Mouse (Mus musculus) macrophage (primary cell): ENCODE data around the gene Riok2. TPM values are rescaled to one million over a fixed set of nuclear protein-coding genes. Genes with fewer than 3 reads are reported as not detected.
"Not testable (repeated sequence)": the region's sequence is repeated elsewhere in the genome, so short reads cannot be mapped to it uniquely, and the experiment has no call there.

ENCODE experiments used
- H3K27ac ChIP-seq: fragments of 350-480 bp; formaldehyde crosslinking; 2 replicates; pipeline ENCODE4 v1.9.0; 2021
- H3K36me3 ChIP-seq: fragments of 350-480 bp; formaldehyde crosslinking; 2 replicates; pipeline ENCODE4 v1.9.0; 2021; ENCODE audit errors: inconsistent target
- H3K4me3 ChIP-seq: fragments of 350-480 bp; formaldehyde crosslinking; 2 replicates; pipeline ENCODE4 v1.9.0; 2021; ENCODE audit errors: inconsistent target
- H3K79me2 ChIP-seq: fragments of 350-480 bp; formaldehyde crosslinking; 2 replicates; pipeline ENCODE4 v1.9.0; 2021; ENCODE audit errors: inconsistent target
- WGBS: methylation state at CpG from one replicate; pipeline ENCODE4 v1.1.7; 2026; ENCODE audit warnings: inconsistent platforms; ENCODE audit not compliant: missing documents; 5-methylcytosine and 5-hydroxymethylcytosine counted together
- polyA plus RNA-seq: library from polyadenylated mRNA; stranded (reverse); fragments of 250-400 nt; gene quantifications from 3 replicates; pipeline ENCODE4 v1.2.4, GENCODE M21; 2018; ENCODE audit warnings: inconsistent platforms
- total RNA-seq, 78 experiments: library from RNA; depleted of rRNA; stranded (reverse); fragments of 250-400 nt; gene quantifications; 1 replicate in 9 of 78; 2 replicates in 24 of 78; 3 replicates in 43 of 78; 4 replicates in 2 of 78; pipeline ENCODE4 v1.2.4; 2018; ENCODE audit warnings: inconsistent platforms in 56 of 78

Riok2 gene
- 10 to 100 TPM; 13.5 to 41.1 (median 30.7) TPM for total RNA-seq (2018; cell fraction: chromatin; rRNA removed)
- 10 to 100 TPM in 24 of 26 experiments, 1 to 10 TPM in 2; 6.9 to 15.1 (median 12.0) TPM for total RNA-seq (2018; cell fraction: cytosol; rRNA removed)
- 10 to 100 TPM in 25 of 26 experiments, 1 to 10 TPM in 1; 9.7 to 51.8 (median 20.3) TPM for total RNA-seq (2018; cell fraction: nucleus; rRNA removed)
- 9.3 to 25.6 TPM (median 18.1 TPM) in 3 replicates for polyA plus RNA-seq

DNA sequence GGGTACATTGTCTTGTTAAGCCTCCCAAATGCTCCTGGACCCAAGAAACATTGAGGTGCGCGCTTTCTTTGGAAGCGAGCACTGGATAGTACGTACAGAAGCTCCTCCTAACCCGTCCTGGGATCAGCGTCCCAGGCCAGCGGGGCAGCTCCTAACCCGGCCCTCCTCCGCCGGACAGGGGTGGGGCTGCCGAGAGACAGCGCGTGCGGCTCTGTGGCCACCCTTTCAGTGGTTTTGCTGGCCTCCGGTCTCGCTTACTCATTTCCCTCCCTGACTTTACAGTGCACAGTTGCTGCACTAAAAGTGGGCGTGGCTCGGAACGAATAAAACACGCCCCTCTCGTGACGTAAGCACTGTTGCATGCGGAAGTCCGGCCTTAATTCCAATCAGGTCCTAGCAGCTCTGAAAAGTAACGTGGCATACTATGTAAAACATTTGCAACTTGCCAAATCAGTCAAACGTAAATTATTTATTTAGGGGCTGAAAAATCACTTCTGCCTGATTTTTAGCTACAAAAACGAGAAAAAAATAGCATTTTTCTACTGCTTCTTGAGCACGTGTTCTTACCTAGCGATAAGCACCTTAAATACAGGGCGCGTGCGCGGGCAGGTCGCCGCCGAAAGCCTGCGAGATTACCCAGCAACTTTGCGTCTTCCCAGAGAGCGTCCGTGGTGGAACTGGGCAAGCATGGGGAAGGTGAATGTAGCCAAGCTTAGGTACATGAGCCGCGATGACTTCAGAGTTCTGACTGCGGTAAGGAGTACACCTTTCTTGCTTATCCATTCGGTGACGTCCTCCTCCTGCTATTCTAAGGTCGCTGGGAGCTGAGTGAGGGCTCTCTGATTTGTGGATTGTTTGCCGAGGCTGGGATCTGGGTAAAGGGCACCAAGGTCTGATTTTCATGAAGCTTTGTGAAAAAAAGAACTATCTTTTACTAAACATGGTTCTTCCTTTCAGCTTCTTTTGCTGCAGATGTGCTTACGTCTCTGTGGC, at the start of gene Riok2:
TSS of gene Riok2 (plus strand) at position 392 of the 993 bp plus-strand sequence.
- H3K4me3 ChIP-seq: peak within 1 kb of the TSS; percentile 77
- peaks cover 48% of the 10 kb centered on the region for H3K79me2 ChIP-seq
- peak within 1 kb of the TSS; percentile 94 for H3K27ac ChIP-seq
- peaks cover 6% of the 10 kb centered on the region; the same call in 1 of the 2 replicates for H3K36me3 ChIP-seq
- under 1% methylated on average over 48 of the region's 48 CpGs for WGBS

- not testable (repeated sequence) for H3K27ac ChIP-seq, H3K4me3 ChIP-seq
- 89% methylated on average over 1 of the region's 1 CpGs for WGBS
Measured at GRCm38 (mm10) chr17:17326022-17326421, 48.1 kb upstream of the Riok2 start.

DNA sequence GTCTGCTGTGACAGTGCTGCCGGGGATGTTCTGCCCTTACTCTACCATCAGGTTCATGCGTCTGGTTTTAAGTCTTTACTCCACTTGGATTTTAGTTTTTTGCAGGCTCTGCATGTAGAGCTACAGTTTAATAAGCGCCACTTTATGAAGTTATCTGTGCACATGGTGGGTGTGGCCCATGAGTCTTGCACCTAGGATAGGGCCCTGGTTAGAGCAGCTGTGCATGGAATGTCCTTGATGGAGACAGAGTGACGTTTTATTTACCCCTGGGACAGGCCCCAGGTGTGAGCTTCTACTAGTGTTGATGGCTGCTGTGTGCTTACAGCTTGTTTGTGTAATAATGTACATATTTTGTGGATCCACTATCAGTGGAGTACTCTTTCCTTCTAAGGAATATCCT, 47.5 kb upstream of the Riok2 start:
- 96% methylated on average over 4 of the region's 4 CpGs for WGBS
- H3K27ac ChIP-seq: no peak overlapping the region
- no peaks in the 10 kb centered on the region for H3K79me2 ChIP-seq
- H3K36me3 ChIP-seq: no peaks in the 10 kb centered on the region
- H3K4me3 ChIP-seq: no peak overlapping the region

More at GRCm38 (mm10) chr17:17326022-17326421, 48.1 kb upstream of the Riok2 start:
- H3K79me2 ChIP-seq, H3K36me3 ChIP-seq: not testable (repeated sequence)

DNA sequence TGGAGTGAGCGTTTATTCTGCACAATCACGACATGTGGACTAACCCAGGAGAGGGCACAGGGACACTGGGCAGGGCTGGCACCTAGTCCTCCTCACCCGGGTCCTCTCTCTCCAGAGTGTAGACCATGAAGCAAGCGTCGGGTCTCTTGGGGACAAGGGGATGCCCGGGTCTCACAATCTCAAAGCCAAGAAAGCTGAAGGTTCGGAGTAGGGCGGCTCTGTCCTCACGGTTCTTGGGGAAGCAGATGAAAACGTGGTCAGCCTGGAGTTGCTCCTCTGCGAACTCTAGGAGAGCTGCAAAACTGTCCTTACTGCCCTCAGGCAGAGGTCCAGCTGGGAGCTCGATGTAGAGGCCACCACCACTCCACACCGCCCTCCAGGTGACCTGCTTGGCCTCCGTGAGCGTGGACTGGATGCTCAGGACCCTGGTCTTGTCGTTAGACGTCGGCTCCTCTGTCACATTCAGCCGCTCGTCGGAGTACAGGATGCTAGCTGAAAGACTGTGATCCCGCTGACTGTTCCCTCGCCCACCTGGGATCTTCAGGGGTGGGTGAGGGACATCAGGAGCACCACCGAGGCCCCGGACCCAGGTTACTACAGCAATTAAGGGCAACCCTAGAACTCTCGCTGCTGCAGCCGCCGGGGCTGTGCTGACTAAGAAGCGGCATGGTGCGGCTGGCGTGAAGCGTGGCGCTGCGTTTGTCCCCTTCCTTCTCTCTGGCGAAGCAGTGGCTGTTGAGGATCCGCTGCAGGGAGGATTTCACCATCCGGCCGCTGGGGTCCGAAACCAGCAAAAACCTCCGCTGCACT, 28.5 kb upstream of the Riok2 start:
- peak overlapping the region; percentile 16; the same call in 1 of the 2 replicates for H3K4me3 ChIP-seq
- 18% methylated on average over 15 of the region's 40 CpGs for WGBS
- not testable (repeated sequence) for H3K27ac ChIP-seq, H3K36me3 ChIP-seq, H3K79me2 ChIP-seq

GRCm38 (mm10) chr17:17346281-17346680, 27.8 kb upstream of the Riok2 start:
- H3K27ac ChIP-seq, H3K36me3 ChIP-seq, H3K79me2 ChIP-seq: not testable (repeated sequence)
- peak overlapping the region; percentile 16; the same call in 1 of the 2 replicates for H3K4me3 ChIP-seq
- WGBS: 63% methylated on average over 4 of the region's 4 CpGs

DNA sequence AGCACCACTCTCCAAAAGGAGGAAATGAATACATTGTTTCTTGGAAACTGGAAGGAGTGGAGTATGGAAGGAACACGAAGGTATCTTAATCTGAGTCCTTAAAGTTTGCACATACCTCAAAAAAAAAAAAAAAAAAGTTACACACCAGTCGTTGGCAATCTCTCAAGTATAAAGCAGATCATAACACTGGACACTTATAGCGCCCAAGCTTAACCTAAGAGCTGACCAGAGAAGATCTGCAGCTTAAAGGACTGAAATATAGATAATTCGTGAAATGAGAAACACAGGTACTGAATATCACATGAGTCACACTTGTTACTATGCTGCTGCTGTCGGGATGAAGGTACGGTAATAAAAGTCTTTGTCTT, 575 bp upstream of the Riok2 start:
- peaks cover 4% of the 10 kb centered on the region; the same call in 1 of the 2 replicates for H3K36me3 ChIP-seq
- H3K4me3 ChIP-seq: peak overlapping the region; percentile 77
- WGBS: 9% methylated on average over 6 of the region's 6 CpGs

GRCm38 (mm10) chr17:17375581-17375980, 1.5 kb downstream of the Riok2 start:
- H3K36me3 ChIP-seq: peaks cover 7% of the 10 kb centered on the region; the same call in 1 of the 2 replicates
- H3K79me2 ChIP-seq: peaks cover 51% of the 10 kb centered on the region
- WGBS: 36% methylated on average over 3 of the region's 3 CpGs
- peak overlapping the region; percentile 94 for H3K27ac ChIP-seq
- H3K4me3 ChIP-seq: peak overlapping the region; percentile 77

More for the DNA sequence above, 575 bp upstream of the Riok2 start:
- peak overlapping the region; percentile 94 for H3K27ac ChIP-seq
- H3K79me2 ChIP-seq: peaks cover 41% of the 10 kb centered on the region

DNA sequence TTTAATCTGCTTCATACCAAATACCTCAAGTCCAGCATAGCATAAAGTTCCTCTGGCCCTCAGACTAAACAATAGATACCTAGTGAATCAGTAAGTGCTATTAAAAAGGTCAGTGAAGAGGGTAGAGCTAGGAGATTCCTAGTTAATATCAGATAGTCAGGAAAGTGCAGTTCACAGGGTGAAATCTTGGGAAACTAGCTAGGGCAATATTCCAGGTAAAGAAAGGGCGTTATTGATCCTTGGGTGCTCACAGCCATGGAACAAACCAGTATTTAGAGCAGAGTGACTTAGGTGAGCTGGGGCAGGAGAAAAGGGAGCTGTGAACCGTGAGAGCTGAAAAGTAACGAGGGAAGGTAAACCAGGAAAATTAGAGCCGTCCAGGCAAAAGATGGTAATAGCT, 9.6 kb downstream of the Riok2 start:
- H3K4me3 ChIP-seq: no peak overlapping the region
- no peak overlapping the region for H3K27ac ChIP-seq
- peaks cover 53% of the 10 kb centered on the region; the same call in 1 of the 2 replicates for H3K36me3 ChIP-seq
- 100% methylated on average over 4 of the region's 4 CpGs for WGBS
- peaks cover 8% of the 10 kb centered on the region for H3K79me2 ChIP-seq

- H3K79me2 ChIP-seq: peaks cover under 1% of the 10 kb centered on the region; the same call in 1 of the 2 replicates
- peaks cover 59% of the 10 kb centered on the region; the same call in 1 of the 2 replicates for H3K36me3 ChIP-seq
- 95% methylated on average over 3 of the region's 3 CpGs for WGBS
- H3K27ac ChIP-seq: no peak overlapping the region
- H3K4me3 ChIP-seq: no peak overlapping the region
Measured at GRCm38 (mm10) chr17:17384502-17384901, 10.4 kb downstream of the Riok2 start.

DNA sequence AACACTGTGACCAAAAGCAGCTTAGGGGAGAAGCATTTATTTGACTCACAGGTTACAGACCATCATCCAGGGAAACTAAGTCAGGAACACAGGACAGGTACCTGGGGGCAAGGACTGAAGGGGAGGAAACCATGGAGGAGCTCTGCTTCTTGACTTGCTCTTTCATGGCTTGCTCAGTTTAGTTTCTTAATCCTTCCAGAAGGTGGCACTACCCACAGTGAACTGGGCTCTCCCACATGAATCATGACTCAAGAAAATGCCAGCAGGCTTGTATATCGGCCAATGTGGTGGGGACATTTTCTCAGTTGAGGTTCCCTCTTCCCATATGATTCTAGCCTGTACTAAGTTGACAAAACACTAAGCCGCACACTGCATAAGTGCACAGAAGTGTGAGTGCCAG, 12.0 kb downstream of the Riok2 start:
- no peak overlapping the region for H3K4me3 ChIP-seq
- H3K36me3 ChIP-seq: peaks cover 61% of the 10 kb centered on the region; the same call in 1 of the 2 replicates
- no peak overlapping the region for H3K27ac ChIP-seq
- no peaks in the 10 kb centered on the region for H3K79me2 ChIP-seq
- WGBS: 85% methylated on average over 1 of the region's 2 CpGs

DNA sequence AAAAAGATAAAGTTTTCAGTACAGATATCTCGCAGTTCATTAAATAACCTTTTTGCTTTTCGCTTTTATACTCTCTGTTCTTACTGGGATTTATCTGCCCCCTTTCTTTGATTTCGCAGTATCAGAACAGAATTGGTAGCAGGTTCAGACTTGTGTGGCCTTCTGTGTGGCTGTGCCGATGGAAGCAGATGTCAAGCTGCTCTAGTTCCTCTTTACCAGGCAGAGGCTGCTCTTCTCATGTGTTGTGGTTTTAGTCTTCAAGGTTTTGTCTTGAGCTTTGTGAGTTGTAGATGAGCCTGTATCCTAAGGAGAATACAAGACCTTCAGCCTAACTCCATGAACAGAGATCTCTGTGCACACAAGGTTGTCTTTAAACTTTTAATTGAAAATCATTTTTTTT, 17.7 kb downstream of the Riok2 start:
- Histone ChIP-seq H3K79me2 (no peaks in the 10 kb centered on the region), H3K27ac (no peak overlapping the region), H3K36me3 (peaks cover 31% of the 10 kb centered on the region; the same call in 1 of the 2 replicates), H3K4me3 (no peak overlapping the region)
- WGBS: 72% methylated on average over 4 of the region's 4 CpGs

DNA sequence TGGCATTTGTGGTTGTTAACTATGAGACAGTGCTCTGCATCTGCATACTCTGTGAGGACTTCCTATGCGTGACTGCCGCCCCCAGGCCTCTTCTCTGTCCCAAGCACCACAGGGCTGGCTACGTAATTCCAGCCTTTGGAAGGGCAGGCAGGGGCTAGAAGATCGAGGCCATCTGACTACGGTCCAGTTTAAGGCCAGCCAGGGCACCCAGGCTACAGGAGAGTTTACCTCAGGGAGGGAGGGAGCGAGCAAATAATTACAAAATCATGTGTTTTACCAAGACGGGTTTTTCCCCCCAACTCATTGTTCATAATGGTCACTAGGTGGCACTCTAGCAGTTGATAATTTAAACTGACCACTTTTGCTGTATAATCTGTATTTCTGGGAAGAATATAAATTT, 18.8 kb downstream of the Riok2 start:
- Histone ChIP-seq H3K36me3 (peaks cover 20% of the 10 kb centered on the region; the same call in 1 of the 2 replicates), H3K27ac (no peak overlapping the region)
- 68% methylated on average over 7 of the region's 7 CpGs for WGBS

GRCm38 (mm10) chr17:17393300-17393699, 19.2 kb downstream of the Riok2 start:
- Histone ChIP-seq H3K4me3 (no peak overlapping the region), H3K79me2 (no peaks in the 10 kb centered on the region)
- 95% methylated on average over 6 of the region's 6 CpGs for WGBS

More for the DNA sequence above, 18.8 kb downstream of the Riok2 start:
- no peak overlapping the region for H3K4me3 ChIP-seq
- H3K79me2 ChIP-seq: no peaks in the 10 kb centered on the region

DNA sequence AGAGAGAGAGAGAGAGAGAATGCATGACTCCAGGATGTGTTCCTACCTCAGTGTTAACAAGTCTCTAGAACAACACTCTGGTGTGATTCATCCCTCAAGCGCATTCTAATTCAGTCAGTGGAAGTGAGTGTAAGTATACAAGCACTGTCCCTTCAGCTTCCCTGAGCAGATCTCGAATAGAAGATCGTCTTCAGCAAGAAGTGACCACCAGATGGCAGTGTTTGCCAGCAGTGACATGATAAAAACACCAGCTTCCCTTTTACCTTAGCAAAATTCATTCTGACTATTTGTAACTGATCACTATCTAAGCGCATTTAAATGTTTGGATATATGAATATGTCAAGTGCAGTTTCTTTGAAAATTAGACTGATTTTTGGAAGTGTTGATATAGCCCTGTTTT, 20.2 kb downstream of the Riok2 start:
- WGBS: 32% methylated on average over 4 of the region's 4 CpGs
- H3K36me3 ChIP-seq: peaks cover 9% of the 10 kb centered on the region; the same call in 1 of the 2 replicates
- H3K79me2 ChIP-seq: no peaks in the 10 kb centered on the region
- H3K4me3 ChIP-seq: no peak overlapping the region
- no peak overlapping the region for H3K27ac ChIP-seq

More at GRCm38 (mm10) chr17:17393300-17393699, 19.2 kb downstream of the Riok2 start:
- H3K36me3 ChIP-seq: peaks cover 17% of the 10 kb centered on the region; the same call in 1 of the 2 replicates
- no peak overlapping the region for H3K27ac ChIP-seq
